8 mouse cellular contexts compared by ENCODE assay signal in genomic region chr1:45022146-45022841, GRCm38 (mm10).
DNase-seq lines count a peak whose midpoint lies in the region; ATAC-seq lines count a peak whose summit lies in the region.

No protein-coding gene starts in this region.

- intact Hi-C loops in gastrocnemius, postnatal 36 days (cut with DNase I), result no loop called here

- DNase-seq in retina, adult 2 months (ENCODE audit: low read depth, low spot score), result peak; percentile 25
- DNase-seq in retina, postnatal 1 day, result no peak
- DNase-seq in gastrocnemius, postnatal 36 days, result peak; percentile 58 to 78
- peak; percentile 76 to 81 for DNase-seq in kidney, postnatal 4 days
- DNase-seq in testis, postnatal 10 days (ENCODE audit: low spot score), result peak; percentile 61
- DNase-seq in cerebellum, adult 9-11 months, result no peak

- no peak for ATAC-seq in erythroblast, adult 5-6 weeks (replicated peaks; ENCODE audit: low FRiP score, poor library complexity, severe bottlenecking)
- ATAC-seq in activated CD4-positive, CD25-positive, alpha-beta regulatory T cell, adult 4 months, result no peak

Comparison
In these comparisons a context has a peak if more than half of its experiments do, and no peak if none do; other contexts are left out.
1. DNase-seq: peak in retina, adult 2 months (single experiment), gastrocnemius, postnatal 36 days (2 of 2), kidney, postnatal 4 days (2 of 2) and testis, postnatal 10 days (single experiment); none in retina, postnatal 1 day (single experiment) and cerebellum, adult 9-11 months (single experiment).